Mouse (Mus musculus): ENCODE results near the gene Zfp385b.

The Zfp385b gene

GRCm38 (mm10) chr2:77639993-77640392 lies 179.4 kb downstream of the Zfp385b start:
- in situ Hi-C loops (cut with MboI; ENCODE audit: low pct_unique_long_range_greater_than_20kb in 1 of 2, low sequenced_read_pairs in 2 of 2, unreplicated experiment in 1 of 2) = no loop called here

GRCm38 (mm10) chr2:77631606-77632005 lies 187.8 kb downstream of the Zfp385b start:
- in situ Hi-C loops (cut with MboI; ENCODE audit: low pct_unique_long_range_greater_than_20kb in 1 of 2, low sequenced_read_pairs in 2 of 2, unreplicated experiment in 1 of 2) = no loop called here

GRCm38 (mm10) chr2:77627622-77628231 lies 191.7 kb downstream of the Zfp385b start:
- in situ Hi-C loops (cut with MboI; ENCODE audit: low pct_unique_long_range_greater_than_20kb in 1 of 2, low sequenced_read_pairs in 2 of 2, unreplicated experiment in 1 of 2) = no loop called here

GRCm38 (mm10) chr2:77618686-77619085 lies 200.8 kb downstream of the Zfp385b start:
- in situ Hi-C loops (cut with MboI; ENCODE audit: low pct_unique_long_range_greater_than_20kb in 1 of 2, low sequenced_read_pairs in 2 of 2, unreplicated experiment in 1 of 2) = no loop called here

- in situ Hi-C loops (cut with MboI; ENCODE audit: low pct_unique_long_range_greater_than_20kb in 1 of 2, low sequenced_read_pairs in 2 of 2, unreplicated experiment in 1 of 2) = no loop called here
Measured at GRCm38 (mm10) chr2:77610303-77610991, 209.0 kb downstream of the Zfp385b start.

- in situ Hi-C loops (cut with MboI; ENCODE audit: low pct_unique_long_range_greater_than_20kb in 1 of 2, low sequenced_read_pairs in 2 of 2, unreplicated experiment in 1 of 2) = no loop called here
Measured at GRCm38 (mm10) chr2:77609452-77609851, 210.0 kb downstream of the Zfp385b start.

- in situ Hi-C loops (cut with MboI; ENCODE audit: low pct_unique_long_range_greater_than_20kb in 1 of 2, low sequenced_read_pairs in 2 of 2, unreplicated experiment in 1 of 2) = no loop called here
Measured at GRCm38 (mm10) chr2:77608666-77609065, 210.8 kb downstream of the Zfp385b start.

GRCm38 (mm10) chr2:77593461-77593860 lies 226.0 kb downstream of the Zfp385b start:
- in situ Hi-C loops (cut with MboI; ENCODE audit: low pct_unique_long_range_greater_than_20kb in 1 of 2, low sequenced_read_pairs in 2 of 2, unreplicated experiment in 1 of 2) = no loop called here

GRCm38 (mm10) chr2:77592525-77592924 lies 226.9 kb downstream of the Zfp385b start:
- in situ Hi-C loops (cut with MboI; ENCODE audit: low pct_unique_long_range_greater_than_20kb in 1 of 2, low sequenced_read_pairs in 2 of 2, unreplicated experiment in 1 of 2) = no loop called here

- in situ Hi-C loops (cut with MboI; ENCODE audit: low pct_unique_long_range_greater_than_20kb in 1 of 2, low sequenced_read_pairs in 2 of 2, unreplicated experiment in 1 of 2) = no loop called here
Measured at GRCm38 (mm10) chr2:77589205-77589901, 230.1 kb downstream of the Zfp385b start.

- in situ Hi-C loops (cut with MboI; ENCODE audit: low pct_unique_long_range_greater_than_20kb in 1 of 2, low sequenced_read_pairs in 2 of 2, unreplicated experiment in 1 of 2) = no loop called here
Measured at GRCm38 (mm10) chr2:77587387-77587786, 232.1 kb downstream of the Zfp385b start.

- in situ Hi-C loops (cut with MboI; ENCODE audit: low pct_unique_long_range_greater_than_20kb in 1 of 2, low sequenced_read_pairs in 2 of 2, unreplicated experiment in 1 of 2) = no loop called here
Measured at GRCm38 (mm10) chr2:77586581-77587360, 232.7 kb downstream of the Zfp385b start.

GRCm38 (mm10) chr2:77583586-77583985 lies 235.9 kb downstream of the Zfp385b start:
- in situ Hi-C loops (cut with MboI; ENCODE audit: low pct_unique_long_range_greater_than_20kb in 1 of 2, low sequenced_read_pairs in 2 of 2, unreplicated experiment in 1 of 2) = no loop called here

GRCm38 (mm10) chr2:77576571-77576970 lies 242.9 kb downstream of the Zfp385b start:
- in situ Hi-C loops (cut with MboI; ENCODE audit: low pct_unique_long_range_greater_than_20kb in 1 of 2, low sequenced_read_pairs in 2 of 2, unreplicated experiment in 1 of 2) = no loop called here

- in situ Hi-C loops (cut with MboI; ENCODE audit: low pct_unique_long_range_greater_than_20kb in 1 of 2, low sequenced_read_pairs in 2 of 2, unreplicated experiment in 1 of 2) = no loop called here
Measured at GRCm38 (mm10) chr2:77567528-77568435, 251.7 kb downstream of the Zfp385b start.

- in situ Hi-C loops (cut with MboI; ENCODE audit: low pct_unique_long_range_greater_than_20kb in 1 of 2, low sequenced_read_pairs in 2 of 2, unreplicated experiment in 1 of 2) = no loop called here
Measured at GRCm38 (mm10) chr2:77563706-77564105, 255.7 kb downstream of the Zfp385b start.

GRCm38 (mm10) chr2:77561941-77562340 lies 257.5 kb downstream of the Zfp385b start:
- in situ Hi-C loops (cut with MboI; ENCODE audit: low pct_unique_long_range_greater_than_20kb in 1 of 2, low sequenced_read_pairs in 2 of 2, unreplicated experiment in 1 of 2) = no loop called here

GRCm38 (mm10) chr2:77556938-77557337 lies 262.5 kb downstream of the Zfp385b start:
- in situ Hi-C loops (cut with MboI; ENCODE audit: low pct_unique_long_range_greater_than_20kb in 1 of 2, low sequenced_read_pairs in 2 of 2, unreplicated experiment in 1 of 2) = no loop called here
